Mouse (Mus musculus) adrenal gland, adult 8-10 months (tissue): Measurements from ENCODE around the gene R3hdm1. TPM values are rescaled to one million over a fixed set of nuclear protein-coding genes. Genes with fewer than 3 reads are reported as not detected.

Experiments
- microRNA-seq, 2 experiments: library from miRNA; unstranded; fragments of <30 nt; microRNA quantifications; one replicate each; pipeline ENCODE4 v1.2.0; 2022
- total RNA-seq, 4 experiments: library from RNA; stranded (reverse); gene quantifications; 2 replicates each; pipeline ENCODE4 v1.2.4; 2022

R3hdm1 gene
- total RNA-seq, 4 experiments from 2014 or later: 65.5 to 109 (median 82.9) TPM

Small RNA genes within 50 kb of the gene (microRNA-seq; reads per million reads assigned to microRNA genes)
- 21.0 to 60.8 reads per million in 2 experiments for gene Mir128-1

Other genes starting within 250 kb of the R3hdm1 start
- under 1 TPM; 0.09 to 0.21 (median 0.17) TPM for gene Map3k19, start 248.3 kb upstream of the R3hdm1 start, total RNA-seq
- 10 to 100 TPM; 55.2 to 66.5 (median 59.5) TPM for gene Rab3gap1, start 234.5 kb upstream of the R3hdm1 start, total RNA-seq
- 1 to 10 TPM; 4.2 to 7.9 (median 5.8) TPM for gene Zranb3, start 254 bp upstream of the R3hdm1 start, total RNA-seq
- gene Ubxn4, start 140.7 kb downstream of the R3hdm1 start, total RNA-seq: 10 to 100 TPM; 70.3 to 84.9 (median 74.3) TPM
- gene Lct, start 225.0 kb downstream of the R3hdm1 start, total RNA-seq: under 1 TPM in 3 of 4 experiments, not detected in 1; 0.03 to 0.08 (median 0.06) TPM